Mouse (Mus musculus): ENCODE results near the gene Gpx5. TPM values are rescaled to one million over a fixed set of nuclear protein-coding genes. Genes with fewer than 3 reads are reported as not detected.

Gene Gpx5
- polyA plus RNA-seq, 1 experiment from 2014 or later: not detected

GRCm38 (mm10) chr13:21304483-21305066 lies 12.0 kb upstream of the Gpx5 start:
- DNase-seq (ENCODE audit: extremely low spot score, low spot score): no peak
- Histone ChIP-seq H3K27me3 (ENCODE audit: poor library complexity, severe bottlenecking) (0 out of 2 replicates have a peak, but pooled peaks cover 3% of the 10 kb centered on the region), H3K27ac (no peak overlapping the region), H3K9me3 (no peaks in the 10 kb centered on the region), H3K4me1 (no peaks in the 10 kb centered on the region), H3K36me3 (replicated peaks) (no peaks in the 10 kb centered on the region), H3K4me3 (no peak overlapping the region)
- 83% methylated on average over 3 of the region's 3 CpGs for WGBS

- H3K36me3 ChIP-seq (replicated peaks): no peaks in the 10 kb centered on the region
- no peak for DNase-seq (ENCODE audit: extremely low spot score, low spot score)
- no peak overlapping the region for H3K27ac ChIP-seq
- 38% methylated on average over 3 of the region's 3 CpGs for WGBS
- H3K27me3 ChIP-seq (ENCODE audit: poor library complexity, severe bottlenecking): 0 out of 2 replicates have a peak, but pooled peaks cover 3% of the 10 kb centered on the region
- no peaks in the 10 kb centered on the region for H3K4me1 ChIP-seq
- no peaks in the 10 kb centered on the region for H3K9me3 ChIP-seq
- H3K4me3 ChIP-seq: no peak overlapping the region
Observed at GRCm38 (mm10) chr13:21298557-21298956, 6.0 kb upstream of the Gpx5 start.

GRCm38 (mm10) chr13:21279559-21279958 lies 13.0 kb downstream of the Gpx5 start:
- Histone ChIP-seq H3K27me3 (ENCODE audit: poor library complexity, severe bottlenecking) (peaks cover 18% of the 10 kb centered on the region), H3K36me3 (replicated peaks) (no peaks in the 10 kb centered on the region), H3K27ac (no peak overlapping the region), H3K9me3 (no peaks in the 10 kb centered on the region), H3K4me3 (peak overlapping the region; percentile 60), H3K4me1 (peaks cover 21% of the 10 kb centered on the region)
- WGBS: 1% methylated on average over 13 of the region's 13 CpGs
- DNase-seq (ENCODE audit: extremely low spot score, low spot score): peak; percentile 85

GRCm38 (mm10) chr13:21279076-21279475 lies 13.5 kb downstream of the Gpx5 start:
- H3K9me3 ChIP-seq: no peaks in the 10 kb centered on the region
- H3K27me3 ChIP-seq (ENCODE audit: poor library complexity, severe bottlenecking): peaks cover 18% of the 10 kb centered on the region
- peaks cover 23% of the 10 kb centered on the region for H3K4me1 ChIP-seq
- no peak overlapping the region for H3K27ac ChIP-seq
- H3K4me3 ChIP-seq: peak overlapping the region; percentile 60
- DNase-seq (ENCODE audit: extremely low spot score, low spot score): peak; percentile 34
- H3K36me3 ChIP-seq (replicated peaks): no peaks in the 10 kb centered on the region
- WGBS: 5% methylated on average over 8 of the region's 8 CpGs

- no peaks in the 10 kb centered on the region for H3K9me3 ChIP-seq
- peak; percentile 55 for DNase-seq (ENCODE audit: extremely low spot score, low spot score)
- peak overlapping the region; percentile 85 for H3K27ac ChIP-seq
- H3K27me3 ChIP-seq (ENCODE audit: poor library complexity, severe bottlenecking): peaks cover 32% of the 10 kb centered on the region
- peaks cover 23% of the 10 kb centered on the region for H3K4me1 ChIP-seq
- WGBS: under 1% methylated on average over 9 of the region's 9 CpGs
- peak overlapping the region; percentile 70 for H3K4me3 ChIP-seq
- H3K36me3 ChIP-seq (replicated peaks): no peaks in the 10 kb centered on the region
Observed at GRCm38 (mm10) chr13:21276551-21276950, 16.0 kb downstream of the Gpx5 start.

- Histone ChIP-seq H3K27ac (peak overlapping the region; percentile 85), H3K4me1 (peaks cover 23% of the 10 kb centered on the region), H3K27me3 (ENCODE audit: poor library complexity, severe bottlenecking) (peaks cover 32% of the 10 kb centered on the region), H3K36me3 (replicated peaks) (no peaks in the 10 kb centered on the region), H3K4me3 (peak overlapping the region; percentile 70), H3K9me3 (no peaks in the 10 kb centered on the region)
- DNase-seq (ENCODE audit: extremely low spot score, low spot score): peak; percentile 85
- under 1% methylated on average over 25 of the region's 25 CpGs for WGBS
Observed at GRCm38 (mm10) chr13:21275815-21276550, 16.5 kb downstream of the Gpx5 start.

- peaks cover 23% of the 10 kb centered on the region for H3K4me1 ChIP-seq
- peak overlapping the region; percentile 72 for H3K27ac ChIP-seq
- H3K4me3 ChIP-seq: peak overlapping the region; percentile 70
- H3K9me3 ChIP-seq: no peaks in the 10 kb centered on the region
- peak; percentile 55 for DNase-seq (ENCODE audit: extremely low spot score, low spot score)
- H3K36me3 ChIP-seq (replicated peaks): no peaks in the 10 kb centered on the region
- H3K27me3 ChIP-seq (ENCODE audit: poor library complexity, severe bottlenecking): peaks cover 32% of the 10 kb centered on the region
- under 1% methylated on average over 29 of the region's 29 CpGs for WGBS
Observed at GRCm38 (mm10) chr13:21275021-21275814, 17.3 kb downstream of the Gpx5 start.

GRCm38 (mm10) chr13:21268262-21268661 lies 24.3 kb downstream of the Gpx5 start:
- Histone ChIP-seq H3K9me3 (no peaks in the 10 kb centered on the region), H3K36me3 (replicated peaks) (no peaks in the 10 kb centered on the region), H3K4me3 (peak overlapping the region; percentile 49), H3K27ac (no peak overlapping the region), H3K4me1 (peaks cover 12% of the 10 kb centered on the region), H3K27me3 (ENCODE audit: poor library complexity, severe bottlenecking) (peaks cover 8% of the 10 kb centered on the region)
- WGBS: 2% methylated on average over 1 of the region's 1 CpGs
- DNase-seq (ENCODE audit: extremely low spot score, low spot score): no peak

GRCm38 (mm10) chr13:21267541-21267940 lies 25.0 kb downstream of the Gpx5 start:
- no peak overlapping the region for H3K27ac ChIP-seq
- H3K4me1 ChIP-seq: peaks cover 12% of the 10 kb centered on the region
- no peaks in the 10 kb centered on the region for H3K9me3 ChIP-seq
- peak overlapping the region; percentile 49 for H3K4me3 ChIP-seq
- H3K36me3 ChIP-seq (replicated peaks): no peaks in the 10 kb centered on the region
- H3K27me3 ChIP-seq (ENCODE audit: poor library complexity, severe bottlenecking): peaks cover 10% of the 10 kb centered on the region
- no peak for DNase-seq (ENCODE audit: extremely low spot score, low spot score)
- 9% methylated on average over 4 of the region's 4 CpGs for WGBS

- Histone ChIP-seq H3K36me3 (replicated peaks) (no peaks in the 10 kb centered on the region), H3K27ac (no peak overlapping the region)
- WGBS: 67% methylated on average over 2 of the region's 2 CpGs
Observed at GRCm38 (mm10) chr13:21265736-21266135, 26.8 kb downstream of the Gpx5 start.

GRCm38 (mm10) chr13:21264366-21264765 lies 28.2 kb downstream of the Gpx5 start:
- Histone ChIP-seq H3K4me1 (peaks cover 18% of the 10 kb centered on the region), H3K9me3 (no peaks in the 10 kb centered on the region), H3K27me3 (ENCODE audit: poor library complexity, severe bottlenecking) (peaks cover 29% of the 10 kb centered on the region), H3K27ac (peak overlapping the region; percentile 78), H3K36me3 (replicated peaks) (no peaks in the 10 kb centered on the region), H3K4me3 (peak overlapping the region; percentile 63)
- 0% methylated on average over 11 of the region's 11 CpGs for WGBS
- peak; percentile 89 for DNase-seq (ENCODE audit: extremely low spot score, low spot score)

More at GRCm38 (mm10) chr13:21265736-21266135, 26.8 kb downstream of the Gpx5 start:
- Histone ChIP-seq H3K4me1 (peaks cover 12% of the 10 kb centered on the region), H3K9me3 (no peaks in the 10 kb centered on the region), H3K27me3 (ENCODE audit: poor library complexity, severe bottlenecking) (peaks cover 27% of the 10 kb centered on the region), H3K4me3 (no peak overlapping the region)
- no peak for DNase-seq (ENCODE audit: extremely low spot score, low spot score)

GRCm38 (mm10) chr13:21263910-21264309 lies 28.6 kb downstream of the Gpx5 start:
- WGBS: under 1% methylated on average over 11 of the region's 11 CpGs
- Histone ChIP-seq H3K27me3 (ENCODE audit: poor library complexity, severe bottlenecking) (peaks cover 29% of the 10 kb centered on the region), H3K27ac (peak overlapping the region; percentile 78), H3K4me3 (peak overlapping the region; percentile 63), H3K9me3 (no peaks in the 10 kb centered on the region), H3K4me1 (peaks cover 18% of the 10 kb centered on the region), H3K36me3 (replicated peaks) (no peaks in the 10 kb centered on the region)
- DNase-seq (ENCODE audit: extremely low spot score, low spot score): no peak
